Mouse (Mus musculus) induced T-regulatory cell, adult 2 months (primary cell): Measurements from ENCODE around the gene Nfix.

Source experiments
- DNase-seq: peaks from one replicate; pipeline ENCODE4 v3.0.0-alpha.2; 2012; ENCODE audit warnings: low read depth

Gene Nfix

DNA sequence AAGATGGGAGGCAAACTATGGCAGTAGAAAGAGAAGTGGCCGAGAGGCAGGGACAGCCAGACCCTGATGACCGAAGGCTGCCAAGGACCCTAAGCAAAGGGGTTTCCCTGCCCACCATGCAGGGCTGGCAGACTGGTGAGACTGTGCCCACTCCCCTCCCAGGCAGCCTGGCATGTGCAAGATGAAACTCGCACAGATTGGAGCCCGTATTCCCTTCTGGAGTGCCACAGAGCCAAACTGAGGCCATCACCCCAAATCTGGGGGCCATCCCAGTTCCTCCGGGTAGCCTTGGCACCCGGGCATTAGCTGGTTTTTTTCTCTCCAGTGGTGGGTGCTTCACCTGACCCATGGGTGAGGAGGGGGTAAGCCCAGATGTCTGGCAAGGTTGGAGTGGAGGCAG is 2.2 kb downstream of the Nfix start:
- no peak for DNase-seq

DNA sequence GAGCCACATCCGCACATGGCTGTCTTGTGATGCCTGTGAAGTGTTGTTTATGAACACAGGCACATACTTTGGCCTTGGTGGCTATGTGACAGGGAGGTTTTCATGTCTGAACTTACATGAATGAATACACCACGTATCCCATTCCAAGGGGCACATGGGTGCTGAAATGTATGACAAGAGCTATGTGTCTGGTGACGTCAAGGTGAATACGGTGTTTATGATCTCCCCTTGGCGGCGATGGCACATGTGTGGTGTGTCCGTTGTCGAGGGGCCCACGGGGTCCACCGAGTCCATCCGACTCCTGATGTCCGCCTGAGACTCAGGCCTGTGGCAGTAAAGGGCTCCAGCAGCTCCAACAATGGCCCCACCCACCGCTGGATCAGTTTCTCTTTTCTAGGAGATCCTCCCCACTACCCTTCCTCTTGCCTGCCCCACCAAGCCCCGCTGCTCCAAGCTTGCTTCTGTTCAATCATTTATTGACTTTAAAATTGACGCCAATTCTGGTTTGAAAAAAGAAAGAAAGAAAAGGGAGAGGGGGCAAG is 2.8 kb downstream of the Nfix start:
- no peak for DNase-seq

DNA sequence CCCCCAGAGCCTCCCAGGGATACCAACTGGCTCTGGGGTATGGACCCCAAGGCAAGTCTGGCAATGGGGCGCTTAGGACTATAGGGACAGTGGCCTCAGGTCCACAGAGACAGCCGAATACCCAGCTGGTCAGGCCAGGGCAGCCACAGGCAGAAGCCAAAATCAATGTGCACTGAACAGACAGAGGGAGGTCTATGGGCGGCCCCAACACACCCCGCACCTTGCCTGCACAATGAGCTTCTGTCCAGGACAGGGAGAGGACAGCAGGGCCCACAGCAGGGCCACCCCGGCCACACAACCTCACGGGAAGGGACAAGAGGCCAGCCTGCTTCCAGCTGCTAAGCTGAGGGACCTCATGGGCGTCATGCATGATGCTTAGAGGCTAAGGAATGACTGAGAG is 5.7 kb downstream of the Nfix start:
- DNase-seq: no peak

- DNase-seq: no peak
Measured at GRCm38 (mm10) chr8:84793791-84794485, 6.2 kb downstream of the Nfix start.

- DNase-seq: no peak
Measured at GRCm38 (mm10) chr8:84793134-84793533, 7.0 kb downstream of the Nfix start.

DNA sequence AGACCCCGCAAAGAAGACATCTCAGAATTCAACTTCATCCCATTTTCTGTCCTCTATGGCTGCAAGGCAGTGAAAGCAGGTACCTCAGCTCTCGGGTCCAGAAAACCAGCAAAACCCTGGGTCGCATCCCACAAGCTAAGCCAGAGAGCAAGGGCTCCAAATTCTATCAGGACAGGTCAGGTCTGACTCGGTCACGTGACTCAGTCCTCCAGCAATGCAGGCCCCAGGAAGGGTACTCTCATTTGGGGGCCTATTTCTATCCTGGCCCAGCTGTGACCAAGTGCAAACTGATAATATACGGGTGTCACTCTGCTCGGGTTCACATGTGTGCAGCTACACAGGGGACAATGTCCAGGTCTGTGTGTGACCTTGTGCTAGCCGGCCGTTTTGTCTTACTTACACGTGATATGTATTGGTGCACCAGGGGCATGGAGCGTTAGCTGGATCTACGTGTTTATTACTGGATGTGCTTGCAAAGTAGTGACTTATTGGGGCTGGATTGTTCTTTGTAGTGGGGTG is 7.7 kb downstream of the Nfix start:
- no peak for DNase-seq

- no peak for DNase-seq
Measured at GRCm38 (mm10) chr8:84790537-84790936, 9.6 kb downstream of the Nfix start.

DNA sequence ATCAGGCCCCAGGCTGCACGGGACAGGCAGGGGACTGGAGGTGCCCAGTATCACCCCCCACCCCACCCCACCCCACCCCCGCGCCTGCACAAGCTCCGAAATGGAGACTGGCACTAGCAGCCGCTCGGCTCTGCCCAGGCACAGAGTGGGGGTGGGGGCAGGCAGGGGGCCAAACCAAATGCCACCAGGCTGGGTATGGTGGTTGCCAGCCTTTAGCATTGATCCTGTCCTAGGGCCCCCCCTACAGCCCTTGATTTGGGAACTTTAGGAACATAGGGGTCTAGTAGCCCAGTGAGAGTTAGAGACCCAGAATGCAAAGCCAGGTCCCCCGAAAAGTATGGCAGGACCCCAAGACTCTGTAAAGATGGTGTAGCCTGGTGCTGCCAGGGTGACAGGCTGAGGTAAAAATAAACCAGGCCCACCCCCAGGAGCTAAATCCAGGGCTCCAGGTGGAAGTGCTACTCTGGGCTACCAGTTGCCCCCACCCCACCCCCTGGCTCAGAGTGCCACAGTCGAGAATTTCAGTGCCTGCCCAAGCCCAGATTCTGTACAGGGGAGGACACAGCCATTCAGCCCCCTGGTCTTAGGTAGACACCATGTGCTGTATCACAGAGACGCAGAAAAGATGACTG is 10.2 kb downstream of the Nfix start:
- DNase-seq: no peak

DNA sequence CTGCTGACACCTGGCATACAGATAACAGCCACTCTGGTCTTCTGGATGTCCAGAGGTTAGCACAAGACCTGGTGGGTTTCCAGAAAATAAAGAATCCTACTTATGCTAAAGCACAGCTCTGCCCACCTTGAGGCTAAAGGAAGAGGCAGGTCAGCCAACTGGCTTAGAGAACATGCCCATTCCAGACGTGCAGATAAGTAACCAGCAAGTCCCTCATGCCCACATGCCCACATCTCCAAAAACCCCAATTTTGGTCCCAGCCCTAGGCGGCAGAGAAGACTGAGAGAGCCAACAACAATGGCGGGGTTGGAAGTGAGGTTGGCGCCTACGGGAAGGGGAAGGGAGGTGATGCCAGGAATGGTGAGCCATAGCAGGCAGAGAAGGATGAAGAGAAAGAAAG is 10.8 kb downstream of the Nfix start:
- DNase-seq: no peak

GRCm38 (mm10) chr8:84788896-84789295 is 11.2 kb downstream of the Nfix start:
- DNase-seq: no peak

DNA sequence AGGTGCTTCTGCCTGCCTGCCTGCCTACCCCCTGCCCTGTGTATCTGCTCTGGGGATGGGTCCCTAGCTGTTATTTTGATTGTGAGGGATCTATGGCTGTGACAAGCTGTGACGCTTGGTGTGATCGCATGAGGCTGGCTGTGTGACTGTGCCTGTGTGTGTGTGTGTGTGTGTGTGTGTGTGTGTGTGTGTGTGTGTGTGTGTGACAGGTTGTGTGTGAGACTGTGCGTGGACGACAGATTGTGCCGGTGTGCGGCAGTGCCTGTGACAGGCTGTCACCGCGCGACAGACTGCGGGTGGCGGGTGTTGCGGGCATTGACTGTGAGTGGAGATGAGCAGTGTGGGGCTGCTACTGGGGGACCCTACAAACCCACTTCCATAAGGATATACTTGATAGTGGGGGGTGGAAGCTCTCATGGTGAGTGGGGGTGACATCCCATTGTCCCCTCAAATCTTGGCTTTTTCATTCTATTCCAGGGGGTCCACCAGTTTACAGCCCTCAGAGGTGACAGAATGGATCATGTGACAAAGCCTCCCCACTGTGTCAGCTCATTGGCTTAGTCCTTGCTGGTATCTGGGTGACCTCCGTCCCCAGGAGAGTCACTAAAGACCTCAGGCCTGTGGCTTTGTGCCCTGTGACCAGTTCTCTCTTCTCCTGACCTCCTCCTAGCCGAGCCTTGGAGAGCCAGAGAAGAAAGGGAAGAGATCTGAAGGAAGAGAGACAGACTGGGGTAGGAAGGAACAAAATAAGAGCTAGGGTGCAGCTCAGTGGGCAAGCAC is 12.4 kb downstream of the Nfix start:
- DNase-seq: no peak

GRCm38 (mm10) chr8:84786801-84787467 is 13.2 kb downstream of the Nfix start:
- no peak for DNase-seq

DNA sequence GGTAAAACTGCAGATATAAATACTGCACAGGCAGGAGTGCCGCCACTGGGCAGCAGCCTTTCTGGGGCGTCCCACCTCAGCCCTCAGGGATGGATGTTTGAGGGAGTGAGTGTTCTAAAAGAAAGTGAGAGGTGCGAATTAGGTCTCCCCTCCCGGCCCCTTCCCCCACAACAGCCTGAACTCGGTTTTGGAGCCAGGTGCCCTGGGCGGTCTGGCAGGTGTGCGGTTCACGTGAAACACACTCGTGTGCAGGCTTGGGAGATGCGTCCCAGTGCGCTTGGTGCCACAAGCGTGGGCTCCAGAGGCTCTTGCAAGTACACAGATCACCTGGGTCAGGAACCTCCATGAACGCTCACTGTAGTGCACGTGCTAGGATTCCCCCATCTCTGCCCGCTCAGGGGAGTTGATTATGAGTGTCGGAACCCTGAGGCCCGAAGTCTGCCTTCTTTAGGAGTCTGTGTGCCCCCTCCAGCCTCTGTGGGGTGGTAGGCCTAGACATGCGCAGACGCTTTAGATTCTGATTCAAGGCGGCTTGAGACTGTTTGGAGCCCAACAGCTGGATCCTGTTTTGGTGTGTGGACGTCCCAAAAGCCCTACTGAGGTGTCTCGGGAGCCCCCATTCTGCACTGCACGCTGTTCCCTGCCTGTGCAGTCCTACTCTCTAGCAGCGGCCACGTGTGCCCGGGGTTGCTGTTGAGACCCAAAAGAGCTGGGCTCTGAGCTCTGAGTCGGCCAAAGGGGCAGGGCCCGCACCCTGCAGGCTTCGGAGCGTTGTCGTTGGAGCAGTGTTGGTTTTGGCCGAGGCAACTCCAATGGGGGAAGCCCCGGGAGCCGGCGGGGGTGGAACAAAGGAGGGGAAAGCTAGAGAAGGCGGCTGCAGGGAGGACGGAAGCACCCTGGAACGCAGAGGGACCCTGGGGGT is 14.1 kb downstream of the Nfix start:
- no peak for DNase-seq

- DNase-seq: no peak
Measured at GRCm38 (mm10) chr8:84785506-84785755, 14.7 kb downstream of the Nfix start.

- DNase-seq: no peak
Measured at GRCm38 (mm10) chr8:84784681-84785505, 15.3 kb downstream of the Nfix start.

DNA sequence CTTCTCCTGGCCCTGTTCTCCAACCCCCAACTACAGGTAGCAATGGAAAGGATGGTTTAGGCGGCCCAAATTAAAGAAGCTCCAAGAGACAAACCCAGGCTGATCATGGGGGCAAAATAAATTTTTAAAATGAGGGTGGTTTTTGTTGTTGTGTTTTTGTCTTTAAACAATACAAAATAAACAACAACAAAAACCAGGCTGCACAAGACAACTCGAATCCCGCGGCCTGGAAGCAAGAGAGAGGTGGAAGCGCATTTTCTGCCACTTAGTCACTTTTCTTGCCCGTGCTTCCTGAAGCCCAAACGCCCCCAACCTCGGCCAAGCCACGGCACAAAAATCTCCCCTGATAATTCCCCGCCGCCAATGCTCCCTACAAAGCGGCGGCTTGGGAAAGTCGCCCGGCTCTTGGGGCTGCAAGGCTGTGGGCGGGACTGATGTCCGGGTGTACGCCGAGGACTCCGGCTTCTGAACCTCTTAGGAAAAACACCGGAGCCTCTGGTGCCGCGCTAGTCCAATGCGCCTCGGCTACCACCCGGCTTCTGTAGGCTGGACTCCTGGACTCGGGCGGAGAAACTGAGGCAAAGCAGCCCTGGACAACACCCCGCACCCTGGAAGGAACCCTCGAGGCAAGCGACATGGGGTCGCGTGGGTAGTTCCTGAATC is 16.1 kb downstream of the Nfix start:
- no peak for DNase-seq

GRCm38 (mm10) chr8:84783198-84783918 is 16.8 kb downstream of the Nfix start:
- no peak for DNase-seq

DNA sequence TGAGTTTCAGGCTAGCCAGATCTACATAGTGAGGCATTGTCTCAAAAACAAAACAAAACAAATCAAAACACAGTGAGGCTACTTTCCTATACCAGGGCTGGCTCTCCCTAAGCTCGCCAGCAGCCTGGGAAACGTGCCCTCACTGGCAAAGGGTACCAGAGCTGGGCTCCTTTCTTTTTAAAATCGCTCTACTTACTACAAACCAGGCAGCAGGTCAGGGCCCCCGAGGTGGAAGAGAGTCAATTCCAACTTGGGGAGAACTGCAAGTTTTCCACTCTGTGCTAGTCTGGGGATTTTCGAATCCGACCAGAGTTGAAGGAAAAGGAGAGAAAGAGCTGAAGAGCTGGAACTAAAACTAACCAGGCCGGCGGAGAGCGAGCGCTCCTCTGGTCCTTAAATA is 17.5 kb downstream of the Nfix start:
- no peak for DNase-seq
